ENCODE assay signal across 8 mouse cellular contexts in genomic region chr2:97478925-97479298, GRCm38 (mm10).
DNase-seq lines count a peak whose midpoint lies in the region; ATAC-seq lines count a peak whose summit lies in the region.

No protein-coding gene starts in this region.

- H3K4me3 ChIP-seq in neural tube, embryonic 12.5 days: no peak overlapping the region
- no peak overlapping the region for H3K4me3 ChIP-seq in limb, embryonic 10.5 days

- H3K4me1 ChIP-seq in neural tube, embryonic 12.5 days: peaks cover 8% of the 10 kb centered on the region
- H3K4me1 ChIP-seq in limb, embryonic 10.5 days: no peaks in the 10 kb centered on the region

- peak; percentile 65 for ATAC-seq in neural tube, embryonic 12.5 days (ENCODE audit: low FRiP score, low read depth)

- H3K27ac ChIP-seq in neural tube, embryonic 12.5 days: no peak overlapping the region
- H3K27ac ChIP-seq in limb, embryonic 10.5 days: no peak overlapping the region

- no peaks in the 10 kb centered on the region for H3K36me3 ChIP-seq in neural tube, embryonic 12.5 days
- H3K36me3 ChIP-seq in limb, embryonic 10.5 days: no peaks in the 10 kb centered on the region

- intact Hi-C loops in left cerebral cortex, postnatal 36 days (cut with DNase I): no loop called here
- intact Hi-C loops in heart, postnatal 36 days (cut with DNase I): no loop called here

- WGBS in neural tube, embryonic 12.5 days: 71% methylated on average over 4 of the region's 4 CpGs
- WGBS in limb, embryonic 10.5 days: 84% methylated on average over 4 of the region's 4 CpGs

- no peaks in the 10 kb centered on the region for H3K27me3 ChIP-seq in neural tube, embryonic 12.5 days (replicated peaks)
- H3K27me3 ChIP-seq in limb, embryonic 10.5 days (ENCODE audit: low read depth, poor library complexity, severe bottlenecking): no peaks in the 10 kb centered on the region

- H3K4me2 ChIP-seq in neural tube, embryonic 12.5 days (replicated peaks): peak overlapping the region; percentile 18

- DNase-seq in neural tube, embryonic 10.5 days (ENCODE audit: extremely low spot score, low spot score): no peak
- DNase-seq in gastrocnemius, postnatal 10 days: peak; percentile 18
- peak; percentile 34 to 56 for DNase-seq in left cerebral cortex, postnatal 36 days (ENCODE audit: low spot score in 2 of 2)
- DNase-seq in telencephalon, adult 2 months (ENCODE audit: low read depth, low spot score): peak; percentile 71
- DNase-seq in kidney, adult 8-10 months: no peak
- no peak for DNase-seq in heart, postnatal 36 days
- DNase-seq in limb, embryonic 10.5 days (ENCODE audit: low spot score): no peak

- no peaks in the 10 kb centered on the region for H3K9me3 ChIP-seq in neural tube, embryonic 12.5 days
- no peaks in the 10 kb centered on the region for H3K9me3 ChIP-seq in limb, embryonic 10.5 days (replicated peaks)

- H3K9ac ChIP-seq in neural tube, embryonic 12.5 days: no peak overlapping the region

Comparison
In these comparisons a context has a peak if more than half of its experiments do, and no peak if none do; other contexts are left out.
1. DNase-seq: peak in gastrocnemius, postnatal 10 days (single experiment), left cerebral cortex, postnatal 36 days (2 of 2) and telencephalon, adult 2 months (single experiment); none in neural tube, embryonic 10.5 days (single experiment), kidney, adult 8-10 months (0 of 2), heart, postnatal 36 days (0 of 2) and limb, embryonic 10.5 days (single experiment).